8 mouse cellular contexts compared by ENCODE assay signal in genomic region chr5:142908941-142909575, GRCm38 (mm10). TPM values are rescaled to one million over a fixed set of nuclear protein-coding genes. Genes with fewer than 3 reads are reported as not detected.
A peak's percentile ranks its signal among the peaks of the same experiment; 100 is the strongest.
DNase-seq lines count a peak whose midpoint lies in the region; ATAC-seq lines count a peak whose summit lies in the region.

No protein-coding gene starts in this region.

- ATAC-seq in hindbrain, embryonic 15.5 days (ENCODE audit: low FRiP score, low read depth): no peak
- ATAC-seq in liver, embryonic 11.5 days (replicated peaks; ENCODE audit: low FRiP score): no peak
- no peak for ATAC-seq in neural tube, embryonic 11.5 days (ENCODE audit: insufficient read depth, low FRiP score, low TSS enrichment)

- H3K36me3 ChIP-seq in embryonic facial prominence, embryonic 10.5 days (replicated peaks): peaks cover 23% of the 10 kb centered on the region
- peaks cover 14% of the 10 kb centered on the region for H3K36me3 ChIP-seq in hindbrain, embryonic 15.5 days
- H3K36me3 ChIP-seq in liver, embryonic 11.5 days (ENCODE audit: control insufficient read depth, insufficient read depth, low read length): peaks cover 15% of the 10 kb centered on the region
- H3K36me3 ChIP-seq in neural tube, embryonic 11.5 days (ENCODE audit: control insufficient read depth, insufficient read depth, low read length): peaks cover 7% of the 10 kb centered on the region

- peak overlapping the region; percentile 100 for H3K27ac ChIP-seq in embryonic facial prominence, embryonic 10.5 days (replicated peaks)
- peak overlapping the region; percentile 100 for H3K27ac ChIP-seq in hindbrain, embryonic 15.5 days (replicated peaks)
- peak overlapping the region; percentile 92 for H3K27ac ChIP-seq in liver, embryonic 11.5 days (ENCODE audit: low read depth, low read length)
- H3K27ac ChIP-seq in neural tube, embryonic 11.5 days (ENCODE audit: low read depth, low read length): peak overlapping the region; percentile 49

- no peak overlapping the region for H3K4me2 ChIP-seq in hindbrain, embryonic 15.5 days
- H3K4me2 ChIP-seq in liver, embryonic 11.5 days: peak overlapping the region; percentile 91
- H3K4me2 ChIP-seq in neural tube, embryonic 11.5 days (ENCODE audit: low read depth): no peak overlapping the region

- no peak overlapping the region; the same call in 1 of the 2 replicates for H3K4me3 ChIP-seq in embryonic facial prominence, embryonic 10.5 days
- H3K4me3 ChIP-seq in hindbrain, embryonic 15.5 days: no peak overlapping the region
- peak overlapping the region; percentile 6; the same call in 1 of the 2 replicates for H3K4me3 ChIP-seq in liver, embryonic 11.5 days (ENCODE audit: low read depth, low read length)
- no peak overlapping the region for H3K4me3 ChIP-seq in neural tube, embryonic 11.5 days (ENCODE audit: low read depth, low read length)

- 29% methylated on average over 5 of the region's 5 CpGs for WGBS in embryonic facial prominence, embryonic 10.5 days
- 19% methylated on average over 5 of the region's 5 CpGs for WGBS in hindbrain, embryonic 15.5 days
- 23% methylated on average over 5 of the region's 5 CpGs for WGBS in liver, embryonic 11.5 days
- 17% methylated on average over 5 of the region's 5 CpGs for WGBS in neural tube, embryonic 11.5 days

- peak; percentile 53 for DNase-seq in cerebellum, adult 9-10 months
- no peak for DNase-seq in cerebellum, adult 11 months
- peak; percentile 22 for DNase-seq in embryonic facial prominence, embryonic 10.5 days (ENCODE audit: low spot score)
- DNase-seq in liver, embryonic 11.5 days (ENCODE audit: low spot score): peak; percentile 41
- DNase-seq in neural tube, embryonic 11.5 days (ENCODE audit: low spot score): no peak
- DNase-seq in Muller cell, postnatal 12 days (ENCODE audit: inconsistent ontology term): no peak
- DNase-seq in gastrocnemius, adult 18-20 months (ENCODE audit: low spot score): no peak

- H3K9me3 ChIP-seq in embryonic facial prominence, embryonic 10.5 days: no peaks in the 10 kb centered on the region
- no peaks in the 10 kb centered on the region for H3K9me3 ChIP-seq in hindbrain, embryonic 15.5 days
- no peaks in the 10 kb centered on the region for H3K9me3 ChIP-seq in liver, embryonic 11.5 days (ENCODE audit: control insufficient read depth, low read length)
- no peaks in the 10 kb centered on the region for H3K9me3 ChIP-seq in neural tube, embryonic 11.5 days (ENCODE audit: control insufficient read depth, low read length)

- H3K4me1 ChIP-seq in embryonic facial prominence, embryonic 10.5 days: peaks cover 47% of the 10 kb centered on the region
- peaks cover 39% of the 10 kb centered on the region for H3K4me1 ChIP-seq in hindbrain, embryonic 15.5 days (replicated peaks)
- peaks cover 51% of the 10 kb centered on the region for H3K4me1 ChIP-seq in liver, embryonic 11.5 days (replicated peaks; ENCODE audit: control insufficient read depth, insufficient read depth, low read length)
- H3K4me1 ChIP-seq in neural tube, embryonic 11.5 days (ENCODE audit: control insufficient read depth, insufficient read depth, low read length): peaks cover 31% of the 10 kb centered on the region

- H3K9ac ChIP-seq in hindbrain, embryonic 15.5 days: no peak overlapping the region
- H3K9ac ChIP-seq in liver, embryonic 11.5 days (ENCODE audit: low read depth, low read length): peak overlapping the region; percentile 61
- H3K9ac ChIP-seq in neural tube, embryonic 11.5 days (ENCODE audit: low read length): no peak overlapping the region; the same call in 1 of the 2 replicates

- H3K27me3 ChIP-seq in embryonic facial prominence, embryonic 10.5 days (replicated peaks; ENCODE audit: low read depth, poor library complexity, severe bottlenecking): no peaks in the 10 kb centered on the region; the same call in 1 of the 2 replicates
- no peaks in the 10 kb centered on the region for H3K27me3 ChIP-seq in hindbrain, embryonic 15.5 days
- no peaks in the 10 kb centered on the region for H3K27me3 ChIP-seq in liver, embryonic 11.5 days (replicated peaks; ENCODE audit: control insufficient read depth, insufficient read depth, low read length)
- no peaks in the 10 kb centered on the region for H3K27me3 ChIP-seq in neural tube, embryonic 11.5 days (ENCODE audit: control insufficient read depth, insufficient read depth, low read length)

RNA-seq across cellular contexts. Expression of gene Actb, which starts 2.5 kb away (rescaled TPM):
- 15,960 and 16,856 TPM in 2 replicates for polyA plus RNA-seq in embryonic facial prominence, embryonic 10.5 days (2016; fragmentation: Nextera tagmentation; extraction: Ambion mirVana)
- 13,458 and 13,965 TPM in 2 replicates for polyA plus RNA-seq in hindbrain, embryonic 15.5 days (2015; fragmentation: Nextera tagmentation; extraction: Ambion mirVana)
- 11,958 and 12,749 TPM in 2 replicates for polyA plus RNA-seq in liver, embryonic 11.5 days (2014; fragmentation: Nextera tagmentation; extraction: Ambion mirVana)
- polyA plus RNA-seq in neural tube, embryonic 11.5 days (2014; fragmentation: Nextera tagmentation; extraction: Ambion mirVana): 15,839 and 16,684 TPM in 2 replicates
- total RNA-seq in gastrocnemius, adult 18-20 months (2021): 100 to 1,000 TPM; 452 to 583 TPM

RNA-seq across cellular contexts. Expression of gene Fbxl18, which starts 13.8 kb away (rescaled TPM):
- 25.6 and 25.9 TPM in 2 replicates for polyA plus RNA-seq in embryonic facial prominence, embryonic 10.5 days (2016; fragmentation: Nextera tagmentation; extraction: Ambion mirVana)
- polyA plus RNA-seq in hindbrain, embryonic 15.5 days (2015; fragmentation: Nextera tagmentation; extraction: Ambion mirVana): 30.3 and 33.3 TPM in 2 replicates
- 6.7 TPM in 2 replicates for polyA plus RNA-seq in liver, embryonic 11.5 days (2014; fragmentation: Nextera tagmentation; extraction: Ambion mirVana)
- 12.2 and 13.7 TPM in 2 replicates for polyA plus RNA-seq in neural tube, embryonic 11.5 days (2014; fragmentation: Nextera tagmentation; extraction: Ambion mirVana)
- 1 to 10 TPM; 4.9 to 5.9 TPM for total RNA-seq in gastrocnemius, adult 18-20 months (2021)

RNA-seq across cellular contexts. Expression of gene Fscn1, which starts 51.1 kb away (rescaled TPM):
- 759 and 790 TPM in 2 replicates for polyA plus RNA-seq in embryonic facial prominence, embryonic 10.5 days (2016; fragmentation: Nextera tagmentation; extraction: Ambion mirVana)
- polyA plus RNA-seq in hindbrain, embryonic 15.5 days (2015; fragmentation: Nextera tagmentation; extraction: Ambion mirVana): 488 and 506 TPM in 2 replicates
- 142 and 148 TPM in 2 replicates for polyA plus RNA-seq in liver, embryonic 11.5 days (2014; fragmentation: Nextera tagmentation; extraction: Ambion mirVana)
- polyA plus RNA-seq in neural tube, embryonic 11.5 days (2014; fragmentation: Nextera tagmentation; extraction: Ambion mirVana): 664 and 698 TPM in 2 replicates
- total RNA-seq in gastrocnemius, adult 18-20 months (2021): 1 to 10 TPM; 3.7 to 8.5 TPM

Comparison
In these comparisons a context has a peak if more than half of its experiments do, and no peak if none do; other contexts are left out.
1. DNase-seq: peak in cerebellum, adult 9-10 months (single experiment), embryonic facial prominence, embryonic 10.5 days (single experiment) and liver, embryonic 11.5 days (single experiment); none in cerebellum, adult 11 months (single experiment), neural tube, embryonic 11.5 days (single experiment), Muller cell, postnatal 12 days (single experiment) and gastrocnemius, adult 18-20 months (single experiment).
2. H3K27ac ChIP-seq: peak in every context shown above with its lines; median percentile 100 in embryonic facial prominence, embryonic 10.5 days; 100 in hindbrain, embryonic 15.5 days; 92 in liver, embryonic 11.5 days; 49 in neural tube, embryonic 11.5 days.